Mouse (Mus musculus): ENCODE measurements around the gene Olfr146.

Gene Olfr146

GRCm38 (mm10) chr9:39023277-39023676 is at the start of gene Olfr146:
Olfr146 (minus strand) TSS chr9:39023377.
- no peak for DNase-seq

DNA sequence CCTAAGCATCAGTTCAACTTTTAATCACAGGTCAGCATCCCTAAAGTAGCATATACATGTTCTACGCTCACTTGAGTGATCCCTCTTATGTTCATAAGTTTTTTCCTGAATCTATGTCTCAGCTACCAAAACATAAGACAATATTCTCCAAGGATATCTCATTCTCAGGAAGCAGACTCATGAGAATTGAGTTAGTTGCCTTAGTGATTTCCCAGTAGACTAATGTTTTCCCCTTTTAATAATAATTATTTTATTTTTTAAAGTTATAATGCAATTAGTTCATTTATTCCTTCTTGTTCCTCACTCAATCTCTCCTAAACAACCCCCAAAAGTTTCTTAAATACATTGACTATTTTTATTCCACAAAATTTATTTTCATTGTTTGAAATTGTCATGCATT is 41.7 kb upstream of the Olfr146 start, which contains the start of gene Olfr937:
Gene Olfr937 (minus strand): TSS at position 101 of the 400 bp plus-strand sequence.
- DNase-seq: no peak

GRCm38 (mm10) chr9:38999583-38999982 is 23.6 kb downstream of the Olfr146 start, which contains the start of gene Olfr935:
Olfr935 (minus strand) TSS chr9:38999683.
- DNase-seq: no peak

- no peak for DNase-seq
Observed at GRCm38 (mm10) chr9:38988215-38988614, 35.0 kb downstream of the Olfr146 start, which contains the start of gene Olfr934. Olfr934 (minus strand) TSS chr9:38988315.

GRCm38 (mm10) chr9:38972013-38972412 is 51.2 kb downstream of the Olfr146 start, which contains the start of gene Olfr933:
Olfr933 (plus strand) TSS chr9:38972313.
- no peak for DNase-seq

Data from lung, adult 18-20 months (tissue).